Mouse (Mus musculus): ENCODE measurements around the gene Plaur. TPM values are rescaled to one million over a fixed set of nuclear protein-coding genes. Genes with fewer than 3 reads are reported as not detected.

Plaur gene
- total and polyA plus RNA-seq, 2 experiments from 2014 or later = 1.2 to 1.3 TPM

- no peak overlapping the region for H3K9ac ChIP-seq
- no peak for DNase-seq
- no peaks in the 10 kb centered on the region for H3K36me3 ChIP-seq (ENCODE audit: insufficient read depth)
- TF ChIP-seq CTCF (IDR thresholded peaks at IDR 0.05; ENCODE audit: low read depth) = no peak
- H3K4me2 ChIP-seq (ENCODE audit: low read depth) = no peak overlapping the region
- H3K27me3 ChIP-seq (ENCODE audit: insufficient read depth, low read length) = no peaks in the 10 kb centered on the region
- no peak overlapping the region for H3K27ac ChIP-seq (ENCODE audit: low read depth, low read length)
- no peaks in the 10 kb centered on the region for H3K4me1 ChIP-seq (ENCODE audit: insufficient read depth)
- H3K4me3 ChIP-seq (ENCODE audit: low read depth, low read length) = no peak overlapping the region
- 76% methylated on average over 8 of the region's 8 CpGs for WGBS
- ATAC-seq = no peak
- H3K9me3 ChIP-seq (ENCODE audit: low read length) = no peaks in the 10 kb centered on the region
Measured at GRCm38 (mm10) chr7:24442313-24442712, 20.0 kb upstream of the Plaur start.

- Histone ChIP-seq H3K4me2 (ENCODE audit: low read depth) (no peak overlapping the region), H3K9ac (no peak overlapping the region), H3K27me3 (ENCODE audit: insufficient read depth, low read length) (no peaks in the 10 kb centered on the region), H3K9me3 (ENCODE audit: low read length) (no peaks in the 10 kb centered on the region), H3K27ac (ENCODE audit: low read depth, low read length) (no peak overlapping the region), H3K4me1 (ENCODE audit: insufficient read depth) (no peaks in the 10 kb centered on the region), H3K4me3 (ENCODE audit: low read depth, low read length) (no peak overlapping the region), H3K36me3 (ENCODE audit: insufficient read depth) (no peaks in the 10 kb centered on the region)
- 89% methylated on average over 9 of the region's 9 CpGs for WGBS
- ATAC-seq = no peak
- no peak for DNase-seq
- no peak for TF ChIP-seq CTCF (IDR thresholded peaks at IDR 0.05; ENCODE audit: low read depth)
Measured at GRCm38 (mm10) chr7:24445266-24445926, 16.9 kb upstream of the Plaur start.

- no peak for TF ChIP-seq CTCF (IDR thresholded peaks at IDR 0.05; ENCODE audit: low read depth)
- Histone ChIP-seq H3K4me3 (ENCODE audit: low read depth, low read length) (no peak overlapping the region), H3K36me3 (ENCODE audit: insufficient read depth) (no peaks in the 10 kb centered on the region), H3K4me1 (ENCODE audit: insufficient read depth) (no peaks in the 10 kb centered on the region), H3K27me3 (ENCODE audit: insufficient read depth, low read length) (no peaks in the 10 kb centered on the region), H3K4me2 (ENCODE audit: low read depth) (no peak overlapping the region), H3K9me3 (ENCODE audit: low read length) (no peaks in the 10 kb centered on the region), H3K9ac (no peak overlapping the region), H3K27ac (ENCODE audit: low read depth, low read length) (no peak overlapping the region)
- ATAC-seq = no peak
- 80% methylated on average over 7 of the region's 7 CpGs for WGBS
- DNase-seq = no peak
Measured at GRCm38 (mm10) chr7:24446697-24447340, 15.5 kb upstream of the Plaur start.

GRCm38 (mm10) chr7:24448782-24449517 is 13.3 kb upstream of the Plaur start:
- no peaks in the 10 kb centered on the region for H3K4me1 ChIP-seq (ENCODE audit: insufficient read depth)
- no peaks in the 10 kb centered on the region for H3K36me3 ChIP-seq (ENCODE audit: insufficient read depth)
- H3K4me2 ChIP-seq (ENCODE audit: low read depth) = no peak overlapping the region
- no peak overlapping the region for H3K4me3 ChIP-seq (ENCODE audit: low read depth, low read length)
- no peaks in the 10 kb centered on the region for H3K27me3 ChIP-seq (ENCODE audit: insufficient read depth, low read length)
- H3K9me3 ChIP-seq (ENCODE audit: low read length) = no peaks in the 10 kb centered on the region
- 0 out of 2 replicates have a peak overlapping the region, but pooled peaks have one; percentile 35 for H3K27ac ChIP-seq (ENCODE audit: low read depth, low read length)
- ATAC-seq (peak; percentile 54), DNase-seq (peak; percentile 27)
- WGBS = 63% methylated on average over 14 of the region's 14 CpGs
- H3K9ac ChIP-seq = no peak overlapping the region
- TF ChIP-seq CTCF (IDR thresholded peaks at IDR 0.05; ENCODE audit: low read depth) = no peak

- WGBS = 69% methylated on average over 9 of the region's 9 CpGs
- Histone ChIP-seq H3K27ac (ENCODE audit: low read depth, low read length) (no peak overlapping the region), H3K4me1 (ENCODE audit: insufficient read depth) (no peaks in the 10 kb centered on the region), H3K4me3 (ENCODE audit: low read depth, low read length) (no peak overlapping the region), H3K27me3 (ENCODE audit: insufficient read depth, low read length) (no peaks in the 10 kb centered on the region), H3K9me3 (ENCODE audit: low read length) (no peaks in the 10 kb centered on the region), H3K9ac (no peak overlapping the region), H3K4me2 (ENCODE audit: low read depth) (no peak overlapping the region), H3K36me3 (ENCODE audit: insufficient read depth) (no peaks in the 10 kb centered on the region)
- TF ChIP-seq CTCF (IDR thresholded peaks at IDR 0.05; ENCODE audit: low read depth) = no peak
- DNase-seq (no peak), ATAC-seq (no peak)
Measured at GRCm38 (mm10) chr7:24450585-24451017, 11.7 kb upstream of the Plaur start.

- DNase-seq (no peak), ATAC-seq (no peak)
- Histone ChIP-seq H3K4me2 (ENCODE audit: low read depth) (no peak within 1 kb of the TSS), H3K27me3 (ENCODE audit: insufficient read depth, low read length) (no peaks in the 10 kb centered on the region), H3K9me3 (ENCODE audit: low read length) (no peaks in the 10 kb centered on the region), H3K4me3 (ENCODE audit: low read depth, low read length) (no peak within 1 kb of the TSS), H3K36me3 (ENCODE audit: insufficient read depth) (no peaks in the 10 kb centered on the region), H3K9ac (no peak within 1 kb of the TSS), H3K4me1 (ENCODE audit: insufficient read depth) (no peaks in the 10 kb centered on the region), H3K27ac (ENCODE audit: low read depth, low read length) (no peak within 1 kb of the TSS)
- TF ChIP-seq CTCF (IDR thresholded peaks at IDR 0.05; ENCODE audit: low read depth) = no peak
- 82% methylated on average over 9 of the region's 9 CpGs for WGBS
Measured at GRCm38 (mm10) chr7:24451855-24452311, 10.4 kb upstream of the Plaur start, which contains the start of gene Irgc1. Gene Irgc1 (minus strand): TSS chr7:24452297.

GRCm38 (mm10) chr7:24454199-24454598 is 8.1 kb upstream of the Plaur start:
- no peaks in the 10 kb centered on the region for H3K4me1 ChIP-seq (ENCODE audit: insufficient read depth)
- H3K27me3 ChIP-seq (ENCODE audit: insufficient read depth, low read length) = no peaks in the 10 kb centered on the region
- H3K27ac ChIP-seq (ENCODE audit: low read depth, low read length) = no peak overlapping the region
- H3K4me2 ChIP-seq (ENCODE audit: low read depth) = no peak overlapping the region
- no peaks in the 10 kb centered on the region for H3K9me3 ChIP-seq (ENCODE audit: low read length)
- H3K9ac ChIP-seq = no peak overlapping the region
- no peak for DNase-seq
- ATAC-seq = no peak
- no peaks in the 10 kb centered on the region for H3K36me3 ChIP-seq (ENCODE audit: insufficient read depth)
- WGBS = 71% methylated on average over 2 of the region's 2 CpGs
- H3K4me3 ChIP-seq (ENCODE audit: low read depth, low read length) = no peak overlapping the region
- no peak for TF ChIP-seq CTCF (IDR thresholded peaks at IDR 0.05; ENCODE audit: low read depth)
